Mouse (Mus musculus) left cerebral cortex, adult 2 months (tissue): ENCODE measurements at regions not wholly inside any gene's neighbourhood (a gene's known extent, or its start where the extent isn't known, plus 50 kb on each side); places are given as distances from the start of the nearest gene placed in this dataset.
A peak's percentile ranks its signal among the peaks of the same experiment; 100 is the strongest.

Source experiments
- DNase-seq, 2 experiments: peaks; one replicate each; pipeline ENCODE4 v3.0.0; 2021 to 2022; ENCODE audit warnings: low spot score in 2 of 2, mixed read lengths in 1 of 2; ENCODE audit errors: extremely low spot score in 1 of 2
- H3K27ac ChIP-seq: fragments of 200-600 bp; 2 replicates; pipeline ENCODE4 v1.8.1; 2022
- H3K4me3 ChIP-seq: fragments of 200-600 bp; 2 replicates; pipeline ENCODE4 v1.8.1; 2022
- CTCF ChIP-seq: fragments of 200-600 bp; IDR thresholded peaks from 2 replicates; pipeline ENCODE4 v1.8.1; 2022; ENCODE audit warnings: antibody characterized with exemption, mild to moderate bottlenecking, moderate library complexity
- intact Hi-C: fragments of 180-260 bp; cut with DNase I; formaldehyde crosslinking; loops from one replicate; pipeline ENCODE4 v1.15.1; 2025

DNA sequence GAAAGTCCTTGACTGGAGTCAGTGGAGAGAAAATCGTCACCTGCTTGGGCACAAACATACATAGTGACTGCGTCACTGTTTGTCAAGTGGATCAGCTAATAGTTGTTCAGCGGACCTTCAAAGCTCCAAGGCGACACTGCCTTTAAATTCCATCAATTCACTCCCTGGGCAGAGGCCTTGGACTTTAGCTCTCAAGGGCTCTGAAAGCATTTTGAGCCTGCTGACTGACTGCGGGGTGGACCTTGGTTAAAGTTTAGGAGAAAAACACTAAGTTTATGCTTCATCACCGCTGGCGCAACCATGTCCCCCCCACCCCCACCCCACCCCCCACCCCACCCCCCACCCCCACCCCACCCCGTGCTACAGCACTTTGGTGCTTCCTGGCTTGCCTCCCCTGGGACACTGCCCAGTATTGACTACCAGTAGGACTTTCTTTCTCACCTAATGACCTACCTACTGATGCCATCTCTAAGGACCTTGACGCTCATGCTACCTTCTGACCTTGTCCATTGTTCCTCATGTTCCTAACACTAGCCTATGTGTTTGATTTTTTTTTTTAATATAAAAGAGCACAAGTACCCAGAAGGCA lies 1132.3 kb downstream of the Gsdmc2 start:
- no peak for TF ChIP-seq CTCF
- Histone ChIP-seq H3K4me3 (no peak overlapping the region), H3K27ac (no peak overlapping the region)
- no peak for DNase-seq
- intact Hi-C loops, result no loop called here

DNA sequence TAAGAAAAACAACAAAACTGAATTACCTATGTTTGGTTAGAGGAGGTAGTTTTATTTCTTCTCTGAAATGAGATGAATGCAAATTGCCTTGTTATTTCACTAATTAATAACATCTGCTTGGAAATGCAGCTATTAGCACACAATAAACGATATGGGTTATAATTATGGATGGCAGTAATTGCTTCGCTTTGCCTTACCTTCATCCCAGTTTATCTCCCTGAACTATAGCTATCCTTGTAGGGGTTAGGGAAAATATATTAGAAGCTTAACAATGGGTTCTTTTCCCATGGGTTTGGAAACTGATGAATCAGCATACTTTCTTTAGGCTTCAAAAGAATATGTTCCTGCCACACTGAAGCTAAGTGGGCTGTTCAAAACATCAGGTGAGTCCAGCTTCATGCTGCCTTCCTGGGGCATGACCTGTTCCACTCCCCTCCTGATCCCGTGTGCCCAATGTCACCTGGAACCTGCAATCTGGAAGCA lies 1132.9 kb downstream of the Gsdmc2 start:
- DNase-seq, result no peak
- TF ChIP-seq CTCF, result no peak
- Histone ChIP-seq H3K4me3 (no peak overlapping the region), H3K27ac (no peak overlapping the region)
- intact Hi-C loops, result no loop called here

DNA sequence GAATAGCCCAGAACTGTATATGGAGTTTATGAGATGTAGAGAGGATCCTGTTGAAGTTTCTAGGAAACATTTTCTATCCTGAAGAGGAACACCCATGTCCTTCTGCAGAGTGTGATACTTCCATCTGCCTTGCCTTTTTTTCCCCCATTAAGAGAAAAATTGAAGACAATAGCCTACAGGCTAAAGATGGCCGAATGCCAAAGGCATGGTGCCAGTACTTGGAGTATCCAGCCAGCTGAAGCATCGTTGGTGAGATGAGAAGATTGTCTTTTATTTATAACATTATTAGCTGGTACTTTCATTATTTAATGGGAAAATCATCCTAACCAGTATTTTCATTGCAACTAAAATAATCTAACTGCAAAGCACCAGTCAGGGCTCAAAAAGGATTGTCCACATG lies 1135.4 kb downstream of the Gsdmc2 start:
- Histone ChIP-seq H3K27ac (no peak overlapping the region), H3K4me3 (no peak overlapping the region)
- intact Hi-C loops, result no loop called here
- peak in 1 of 2 experiments; percentile 15 for DNase-seq
- no peak for TF ChIP-seq CTCF

DNA sequence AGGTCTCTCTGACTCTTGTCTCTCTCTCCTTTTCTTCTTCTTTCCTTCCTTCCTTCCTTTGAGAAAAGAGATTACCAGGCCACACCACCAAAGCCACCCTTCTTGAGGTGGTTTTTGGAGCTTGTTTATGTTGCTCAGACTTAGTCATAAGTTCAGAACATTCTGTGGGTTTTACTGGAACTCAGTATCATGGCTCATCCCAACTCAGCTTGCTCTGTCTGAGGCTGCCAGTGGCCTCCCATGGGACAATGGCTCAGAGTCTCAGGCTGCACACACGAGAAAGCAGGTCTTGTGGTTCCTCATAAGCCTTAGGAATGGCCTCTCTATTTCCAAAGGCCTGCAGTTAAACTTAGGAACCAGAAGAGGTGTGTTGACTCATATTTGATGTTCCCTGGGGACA lies 1146.4 kb downstream of the Gsdmc2 start:
- no peak for DNase-seq
- intact Hi-C loops, result no loop called here
- no peak overlapping the region for H3K4me3 ChIP-seq
- no peak for TF ChIP-seq CTCF
- no peak overlapping the region for H3K27ac ChIP-seq

DNA sequence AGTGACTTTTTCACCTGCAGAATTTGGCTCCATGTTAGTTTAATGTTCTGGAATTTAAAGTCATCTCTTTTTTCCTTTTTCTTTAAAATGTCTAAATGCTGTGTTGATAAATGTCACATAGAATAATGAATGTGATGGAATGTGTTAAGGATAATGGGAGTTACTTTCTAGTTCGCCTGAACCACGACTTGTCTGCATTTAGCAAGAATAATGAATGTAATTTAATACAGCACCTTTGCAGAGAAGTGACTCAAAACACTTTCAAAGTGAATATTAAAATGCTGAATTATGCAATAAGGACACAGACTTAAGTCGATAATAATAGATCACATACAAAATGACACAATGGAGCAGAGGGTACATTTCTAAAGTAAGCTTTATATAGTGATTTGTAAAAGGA lies 1150.2 kb downstream of the Gsdmc2 start:
- intact Hi-C loops, result no loop called here
- no peak for DNase-seq
- Histone ChIP-seq H3K27ac (no peak overlapping the region), H3K4me3 (no peak overlapping the region)
- no peak for TF ChIP-seq CTCF

DNA sequence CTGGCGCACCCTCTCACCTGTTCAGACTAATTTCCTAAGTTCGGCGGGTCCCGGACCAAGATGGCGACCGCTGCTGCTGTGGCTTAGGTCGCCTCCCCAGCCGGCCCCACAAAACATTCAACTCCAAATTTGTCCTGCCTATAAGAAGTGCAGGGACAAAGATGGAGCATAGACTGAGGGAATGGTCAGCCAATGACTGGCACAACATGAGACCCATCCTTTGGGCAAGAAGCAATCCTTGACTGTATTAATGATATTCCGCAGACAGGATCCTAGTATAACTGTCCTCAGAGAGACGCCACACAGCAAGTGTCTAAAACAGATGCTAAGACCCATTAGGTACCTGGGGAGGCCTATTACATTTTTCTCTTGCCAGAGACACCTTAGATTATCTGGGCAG lies 1151.3 kb downstream of the Gsdmc2 start:
- no peak for TF ChIP-seq CTCF
- DNase-seq, result no peak
- no peak overlapping the region for H3K4me3 ChIP-seq
- intact Hi-C loops, result no loop called here
- H3K27ac ChIP-seq, result no peak overlapping the region

DNA sequence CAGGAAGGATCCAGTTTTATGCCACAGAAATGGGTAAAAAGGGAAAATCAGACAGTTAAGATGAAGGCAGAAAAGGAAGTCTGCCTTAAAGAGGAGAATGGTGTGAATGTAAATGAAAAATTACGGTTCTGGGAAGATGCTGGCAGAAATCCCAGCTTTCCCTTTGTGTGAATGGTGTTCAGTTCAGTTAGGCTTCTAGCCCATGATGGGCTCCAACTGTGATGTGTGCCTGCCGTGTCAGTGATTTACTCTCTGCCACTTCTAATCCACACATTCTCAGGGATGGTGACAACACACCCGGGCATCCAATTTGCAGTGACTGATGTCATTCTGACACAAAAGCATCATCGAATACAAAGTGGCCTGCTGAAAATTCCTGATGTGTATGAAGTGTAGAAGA lies 1171.6 kb downstream of the Gsdmc2 start:
- intact Hi-C loops, result no loop called here
- Histone ChIP-seq H3K4me3 (no peak overlapping the region), H3K27ac (no peak overlapping the region)
- peak in 1 of 2 experiments; percentile 9 for DNase-seq
- TF ChIP-seq CTCF, result no peak

DNA sequence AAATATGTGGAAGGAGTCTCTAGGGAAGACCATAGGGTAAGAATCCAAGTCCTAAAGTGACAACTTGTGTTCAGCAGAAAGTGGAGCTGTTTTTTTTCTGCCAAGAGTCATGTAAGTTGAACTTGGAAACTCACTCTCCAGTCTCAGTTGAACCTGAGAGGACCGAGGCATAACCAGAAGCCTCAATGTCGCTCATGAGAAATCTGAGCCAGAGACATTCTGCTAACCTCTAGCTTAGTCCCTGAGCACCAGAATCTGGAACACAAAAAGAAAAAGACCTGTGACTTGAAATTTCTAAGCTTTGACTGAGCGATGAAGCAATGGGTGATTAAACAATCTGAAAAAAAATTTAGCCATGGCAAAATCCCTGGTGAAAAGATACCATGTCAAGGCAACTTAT lies 1175.0 kb downstream of the Gsdmc2 start:
- no peak for TF ChIP-seq CTCF
- intact Hi-C loops, result no loop called here
- DNase-seq, result no peak
- no peak overlapping the region for H3K4me3 ChIP-seq
- H3K27ac ChIP-seq, result no peak overlapping the region

DNA sequence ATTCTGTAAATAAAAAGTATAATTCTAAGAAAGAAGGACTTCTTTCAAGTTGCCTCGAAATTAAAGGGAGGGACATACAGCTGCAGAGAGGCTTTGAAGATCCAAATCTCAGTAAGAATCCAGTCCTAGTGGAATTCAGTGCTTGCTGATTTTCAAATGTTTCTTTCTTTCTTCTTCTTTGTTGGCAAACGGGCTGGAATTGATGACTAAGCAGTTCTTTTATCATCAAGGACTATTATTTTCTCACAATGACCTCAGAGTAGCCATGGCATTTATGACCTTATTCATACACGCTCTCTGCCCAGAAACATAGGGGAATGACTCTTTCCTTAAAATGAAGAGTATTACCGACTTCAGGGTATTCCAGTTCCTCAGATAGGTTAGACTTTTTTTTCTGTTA lies 1185.9 kb downstream of the Gsdmc2 start:
- Histone ChIP-seq H3K27ac (no peak overlapping the region), H3K4me3 (no peak overlapping the region)
- intact Hi-C loops, result no loop called here
- no peak for DNase-seq
- TF ChIP-seq CTCF, result no peak

DNA sequence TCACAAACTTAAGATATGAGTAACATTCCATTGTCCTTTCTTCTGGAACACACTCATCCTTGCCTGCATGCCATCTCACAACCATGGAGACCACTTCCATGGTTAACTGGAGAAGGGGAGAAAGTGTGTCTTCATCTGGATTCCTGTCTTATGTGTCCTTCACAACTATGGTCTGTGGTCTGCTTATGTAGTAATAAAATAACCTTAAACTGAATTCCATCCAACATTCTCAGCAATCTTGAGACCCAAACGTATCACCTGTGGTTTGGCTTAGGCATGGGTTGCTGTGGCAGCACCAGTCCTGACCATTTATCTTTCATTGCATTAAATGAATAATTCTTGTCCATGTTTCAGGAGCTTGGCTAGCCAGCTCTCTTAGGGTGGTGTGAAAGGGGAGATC lies 1186.3 kb downstream of the Gsdmc2 start:
- DNase-seq, result no peak
- no peak for TF ChIP-seq CTCF
- intact Hi-C loops, result no loop called here
- no peak overlapping the region for H3K27ac ChIP-seq
- no peak overlapping the region for H3K4me3 ChIP-seq

DNA sequence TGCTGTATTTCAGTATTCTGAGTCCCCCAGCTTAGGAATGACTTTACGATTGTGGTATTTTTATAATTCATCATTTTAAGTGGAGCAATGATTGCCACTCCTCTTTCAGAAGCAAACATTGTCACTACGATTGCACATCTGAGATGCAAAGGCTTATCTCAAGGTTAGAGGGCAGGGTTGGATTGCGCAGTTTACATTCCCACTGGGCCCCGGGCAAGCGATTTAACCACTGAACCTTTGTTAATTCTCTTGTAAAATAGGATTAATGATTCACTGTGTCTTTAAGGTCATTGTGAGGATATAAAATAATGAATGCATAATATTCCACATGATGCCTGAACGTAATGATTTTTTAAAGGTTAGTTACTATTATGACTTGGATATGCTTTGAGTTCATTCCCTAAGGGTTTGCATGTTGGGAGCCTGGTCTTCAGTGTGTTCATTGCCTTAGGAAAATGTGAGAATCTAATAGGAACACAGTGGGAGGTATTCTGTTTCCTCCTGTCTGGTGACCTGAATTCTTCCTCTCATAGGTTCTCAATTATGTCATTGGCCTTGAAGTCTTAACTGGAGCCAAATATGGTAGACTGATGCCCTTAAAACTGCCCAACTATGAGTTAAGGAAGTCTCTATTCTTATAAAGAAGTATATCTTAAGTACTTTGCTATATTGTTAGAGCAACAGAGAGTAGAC lies 1198.4 kb downstream of the Gsdmc2 start:
- DNase-seq, result no peak
- TF ChIP-seq CTCF, result no peak
- intact Hi-C loops, result no loop called here
- Histone ChIP-seq H3K27ac (no peak overlapping the region), H3K4me3 (no peak overlapping the region)

DNA sequence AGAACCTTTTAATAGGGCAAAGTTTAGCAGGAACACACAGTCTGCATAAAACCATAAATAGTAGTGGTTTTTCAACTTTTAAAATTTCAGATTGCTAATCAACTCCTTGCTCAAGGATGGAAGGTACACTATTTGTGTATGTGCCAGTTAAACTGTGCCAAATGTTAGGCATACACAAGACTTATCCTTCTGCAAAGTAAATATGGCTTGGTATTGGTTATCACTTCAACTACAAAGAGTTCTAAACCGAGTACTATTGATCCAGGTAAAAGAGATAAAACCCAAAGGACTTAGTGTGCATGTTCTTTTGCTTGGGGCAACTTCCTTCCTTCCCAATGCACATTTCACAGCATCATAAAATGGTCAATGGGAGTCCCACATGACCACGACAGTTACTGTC lies 1200.2 kb downstream of the Gsdmc2 start:
- DNase-seq, result no peak
- intact Hi-C loops, result no loop called here
- TF ChIP-seq CTCF, result no peak
- Histone ChIP-seq H3K27ac (no peak overlapping the region), H3K4me3 (no peak overlapping the region)

DNA sequence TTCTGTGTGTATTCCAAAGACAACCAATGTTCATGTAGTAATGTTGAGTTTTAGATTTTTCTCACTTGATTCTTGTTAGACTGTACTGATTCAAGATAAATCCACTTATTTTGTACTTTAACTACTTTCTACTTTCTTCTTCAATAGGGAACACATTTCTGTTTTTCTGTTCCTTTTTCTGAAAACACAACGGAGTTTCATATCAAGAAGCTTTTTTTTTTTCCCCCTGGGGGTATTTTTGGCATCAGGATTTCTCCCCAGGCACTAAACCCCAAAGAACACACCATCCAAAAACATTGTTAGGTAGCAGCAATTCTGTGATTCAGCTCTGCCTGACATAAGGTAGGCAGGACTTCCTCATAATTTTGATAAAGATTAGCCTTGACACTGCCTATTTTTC lies 1200.7 kb downstream of the Gsdmc2 start:
- no peak for TF ChIP-seq CTCF
- no peak overlapping the region for H3K4me3 ChIP-seq
- H3K27ac ChIP-seq, result no peak overlapping the region
- DNase-seq, result no peak
- intact Hi-C loops, result no loop called here
